Mouse (Mus musculus) cerebellum, adult (tissue): Measurements from ENCODE around the gene Gm14459.
"Not testable (repeated sequence)": the region's sequence is repeated elsewhere in the genome, so short reads cannot be mapped to it uniquely, and the experiment has no call there.

Source experiments
- ATAC-seq: cut with Nextera tagmentation; 2 replicates; pipeline ENCODE4 v1.9.2; 2017; ENCODE audit warnings: mild to moderate bottlenecking, moderate library complexity, mixed read lengths; ENCODE audit not compliant: insufficient number of reproducible peaks, low FRiP score, low TSS enrichment

The Gm14459 gene

DNA sequence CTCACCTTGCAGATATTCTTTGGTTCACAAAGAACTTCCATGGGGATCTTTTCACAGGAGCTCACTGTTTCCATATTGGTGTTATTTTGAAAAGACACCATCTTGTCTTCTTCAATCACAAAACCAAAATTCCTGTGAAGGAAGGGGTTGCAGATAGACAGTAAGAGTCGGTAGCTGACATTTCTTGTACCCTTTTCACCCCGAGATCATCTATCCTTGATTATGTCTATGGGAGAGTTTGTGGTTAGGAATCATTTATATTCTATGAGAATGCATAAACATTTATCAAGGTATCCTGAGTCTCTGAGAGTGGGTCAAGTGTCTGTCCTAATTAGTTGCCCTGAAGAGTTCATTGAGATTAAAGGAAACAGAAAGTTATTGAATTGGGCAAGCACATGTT lies at the start of gene Gm14459:
Gm14459 (minus strand) TSS at position 101 of the 400 bp plus-strand sequence.
- ATAC-seq, result no peak

DNA sequence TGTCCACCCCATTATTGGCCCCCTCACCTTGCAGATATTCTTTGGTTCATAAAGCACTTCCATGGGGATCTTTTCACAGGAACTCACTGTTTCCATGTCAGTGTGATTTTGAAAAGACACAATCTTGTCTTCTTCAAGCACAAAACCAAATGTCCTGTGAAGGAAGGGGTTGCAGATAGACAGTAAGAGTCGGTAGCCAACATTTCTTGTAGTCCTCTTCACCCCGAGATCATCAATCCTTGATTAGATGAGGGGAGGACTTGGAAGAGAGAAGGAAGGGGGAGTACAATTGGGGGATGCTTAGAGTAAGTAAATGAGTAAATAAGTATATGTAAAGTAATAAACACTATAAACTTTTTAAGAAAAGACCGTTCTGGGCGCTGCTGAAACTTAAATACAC lies 23.4 kb upstream of the Gm14459 start, which contains the start of gene Ssxb6:
Ssxb6 (minus strand) TSS at position 101 of the 400 bp plus-strand sequence.
- ATAC-seq, result not testable (repeated sequence)
